Mouse (Mus musculus) liver, embryonic 11.5 days (tissue): Measurements from ENCODE around the gene Bbs12. TPM values are rescaled to one million over a fixed set of nuclear protein-coding genes. Genes with fewer than 3 reads are reported as not detected.

Experiments
- ATAC-seq: fragments of 200-750 bp; cut with Nextera tagmentation; replicated peaks from 2 replicates; pipeline ENCODE4 v1.8.0; 2017; ENCODE audit warnings: moderate number of reproducible peaks, mild to moderate bottlenecking, moderate TSS enrichment, moderate library complexity; ENCODE audit not compliant: low FRiP score
- DNase-seq: peaks from one replicate; pipeline ENCODE4 v3.0.0-alpha.2; 2017; ENCODE audit warnings: low spot score
- H3K27ac ChIP-seq: fragments of 300-500 bp; sonication (generic); 2 replicates; pipeline ENCODE4 v1.5.1; 2014; ENCODE audit warnings: mild to moderate bottlenecking, low read depth, low read length, control low read depth
- H3K27me3 ChIP-seq: fragments of 300-500 bp; sonication (generic); replicated peaks from 2 replicates; pipeline ENCODE4 v1.6.1; 2014; ENCODE audit warnings: low read length, mixed read lengths; ENCODE audit not compliant: control insufficient read depth, insufficient read depth
- H3K36me3 ChIP-seq: fragments of 300-500 bp; sonication (generic); 2 replicates; pipeline ENCODE4 v1.6.1; 2014; ENCODE audit warnings: mild to moderate bottlenecking, low read length, moderate library complexity, mixed read lengths; ENCODE audit not compliant: control insufficient read depth, insufficient read depth
- H3K4me1 ChIP-seq: fragments of 300-500 bp; sonication (generic); replicated peaks from 2 replicates; pipeline ENCODE4 v1.6.1; 2014; ENCODE audit warnings: low read length, mixed read lengths; ENCODE audit not compliant: control insufficient read depth, insufficient read depth
- H3K4me2 ChIP-seq: fragments of 300-500 bp; sonication (generic); 2 replicates; pipeline ENCODE4 v1.6.1; 2014; ENCODE audit warnings: mild to moderate bottlenecking, control low read depth, moderate library complexity
- H3K4me3 ChIP-seq: fragments of 300-500 bp; sonication (generic); 2 replicates; pipeline ENCODE4 v1.5.1; 2014; ENCODE audit warnings: low read depth, low read length, control low read depth
- H3K9ac ChIP-seq: fragments of 300-500 bp; sonication (generic); 2 replicates; pipeline ENCODE4 v1.6.1; 2014; ENCODE audit warnings: low read depth, low read length, control low read depth
- H3K9me3 ChIP-seq: fragments of 300-500 bp; sonication (generic); 2 replicates; pipeline ENCODE4 v1.6.1; 2016; ENCODE audit warnings: low read length, inconsistent platforms, mixed read lengths; ENCODE audit not compliant: control insufficient read depth
- WGBS: fragments of 180-500 bp; shearing (Covaris S2); extraction: QIAGEN DNeasy Blood & Tissue Kit; methylation state at CpG from one replicate; pipeline ENCODE4 v1.1.7; 2014; 5-methylcytosine and 5-hydroxymethylcytosine counted together
- polyA plus RNA-seq: library from polyadenylated mRNA; unstranded; fragments of >200 nt; fragmentation: Nextera tagmentation; extraction: Ambion mirVana; gene quantifications from 2 replicates; pipeline ENCODE4 v1.2.1, GENCODE M21; 2014

Bbs12 gene
- polyA plus RNA-seq, 1 experiment from 2014 or later: 9.2 TPM

DNA sequence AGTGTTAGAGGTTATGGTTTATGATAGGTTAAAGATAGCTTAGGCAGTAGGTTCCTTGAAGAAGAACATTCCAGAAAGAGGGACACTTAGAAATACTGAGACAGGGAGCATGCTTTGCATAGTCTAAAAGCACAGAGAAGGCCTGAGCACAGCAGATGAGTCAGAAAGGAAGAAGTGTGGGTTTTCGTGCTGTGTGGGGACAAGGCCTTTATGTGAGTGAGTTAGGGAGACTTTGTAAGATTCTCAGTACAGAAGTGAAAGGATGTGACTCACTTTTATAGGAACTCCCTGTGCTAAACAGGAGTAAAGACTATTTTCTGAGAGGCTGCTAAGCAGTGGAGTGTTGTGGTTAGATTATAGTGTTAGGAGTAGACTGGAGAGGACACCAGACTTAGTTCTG is 1.0 kb downstream of the Bbs12 start:
- WGBS: 37% methylated on average over 1 of the region's 1 CpGs
- peak overlapping the region; percentile 79 for H3K4me3 ChIP-seq
- no peaks in the 10 kb centered on the region for H3K36me3 ChIP-seq
- DNase-seq (no peak), ATAC-seq (no peak)
- H3K27ac ChIP-seq: no peak overlapping the region; the same call in 1 of the 2 replicates
- peaks cover 15% of the 10 kb centered on the region for H3K4me1 ChIP-seq
- H3K4me2 ChIP-seq: peak overlapping the region; percentile 89
- no peaks in the 10 kb centered on the region for H3K9me3 ChIP-seq
- peak overlapping the region; percentile 46 for H3K9ac ChIP-seq
- no peaks in the 10 kb centered on the region for H3K27me3 ChIP-seq

DNA sequence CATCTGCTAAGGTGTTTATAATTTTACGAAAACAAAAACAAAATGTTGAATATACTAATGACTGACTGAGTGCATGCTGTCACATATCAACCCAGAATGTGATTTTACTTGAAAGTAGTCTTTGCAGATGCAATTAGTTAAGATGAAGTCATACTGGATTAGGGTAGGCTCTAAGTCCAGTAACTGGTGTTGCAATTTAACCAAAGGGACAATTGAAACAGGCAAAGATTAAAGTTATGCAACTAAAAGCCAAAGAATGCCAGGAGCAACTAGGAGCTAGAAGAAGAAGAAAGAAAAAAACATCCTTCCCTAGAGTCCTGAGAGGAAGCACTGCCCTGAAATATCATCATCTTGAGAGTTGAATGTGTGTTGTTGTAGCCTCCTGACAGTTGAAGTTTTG is 3.9 kb downstream of the Bbs12 start:
- no peaks in the 10 kb centered on the region for H3K27me3 ChIP-seq
- H3K4me3 ChIP-seq: no peak overlapping the region
- H3K27ac ChIP-seq: no peak overlapping the region
- DNase-seq (no peak), ATAC-seq (no peak)
- H3K9me3 ChIP-seq: no peaks in the 10 kb centered on the region
- H3K9ac ChIP-seq: no peak overlapping the region
- peaks cover 14% of the 10 kb centered on the region for H3K4me1 ChIP-seq
- H3K36me3 ChIP-seq: peaks cover 3% of the 10 kb centered on the region; the same call in 1 of the 2 replicates
- no peak overlapping the region for H3K4me2 ChIP-seq
- 89% methylated on average over 1 of the region's 1 CpGs for WGBS

DNA sequence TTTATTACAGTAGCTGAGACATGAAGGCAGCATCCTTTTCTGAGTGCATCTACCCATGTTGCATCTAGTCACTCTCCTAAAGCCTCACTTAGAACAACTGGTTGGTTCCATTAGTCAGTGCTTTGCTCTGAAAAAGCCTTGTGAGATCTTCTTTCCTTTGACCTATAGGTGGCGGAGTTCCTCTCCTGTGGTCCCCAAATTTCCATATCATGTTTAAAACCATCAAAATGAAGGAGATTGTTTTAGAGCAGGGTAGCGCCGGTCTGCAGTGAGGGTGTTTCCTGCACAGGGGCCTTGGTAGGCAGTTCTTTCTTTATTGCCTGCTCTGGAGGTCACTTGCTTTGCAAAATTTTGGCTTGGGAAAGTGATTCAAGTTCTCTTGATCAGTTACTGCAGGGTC is 12.0 kb downstream of the Bbs12 start:
- H3K4me1 ChIP-seq: peaks cover 20% of the 10 kb centered on the region
- H3K9me3 ChIP-seq: no peaks in the 10 kb centered on the region
- no peak overlapping the region for H3K9ac ChIP-seq
- no peak overlapping the region for H3K27ac ChIP-seq
- no peak overlapping the region for H3K4me3 ChIP-seq
- ATAC-seq (no peak), DNase-seq (no peak)
- no peaks in the 10 kb centered on the region for H3K27me3 ChIP-seq
- no peak overlapping the region for H3K4me2 ChIP-seq
- whole genome bisulfite sequencing: 32% methylated on average over 3 of the region's 3 CpGs
- peaks cover 3% of the 10 kb centered on the region; the same call in 1 of the 2 replicates for H3K36me3 ChIP-seq

DNA sequence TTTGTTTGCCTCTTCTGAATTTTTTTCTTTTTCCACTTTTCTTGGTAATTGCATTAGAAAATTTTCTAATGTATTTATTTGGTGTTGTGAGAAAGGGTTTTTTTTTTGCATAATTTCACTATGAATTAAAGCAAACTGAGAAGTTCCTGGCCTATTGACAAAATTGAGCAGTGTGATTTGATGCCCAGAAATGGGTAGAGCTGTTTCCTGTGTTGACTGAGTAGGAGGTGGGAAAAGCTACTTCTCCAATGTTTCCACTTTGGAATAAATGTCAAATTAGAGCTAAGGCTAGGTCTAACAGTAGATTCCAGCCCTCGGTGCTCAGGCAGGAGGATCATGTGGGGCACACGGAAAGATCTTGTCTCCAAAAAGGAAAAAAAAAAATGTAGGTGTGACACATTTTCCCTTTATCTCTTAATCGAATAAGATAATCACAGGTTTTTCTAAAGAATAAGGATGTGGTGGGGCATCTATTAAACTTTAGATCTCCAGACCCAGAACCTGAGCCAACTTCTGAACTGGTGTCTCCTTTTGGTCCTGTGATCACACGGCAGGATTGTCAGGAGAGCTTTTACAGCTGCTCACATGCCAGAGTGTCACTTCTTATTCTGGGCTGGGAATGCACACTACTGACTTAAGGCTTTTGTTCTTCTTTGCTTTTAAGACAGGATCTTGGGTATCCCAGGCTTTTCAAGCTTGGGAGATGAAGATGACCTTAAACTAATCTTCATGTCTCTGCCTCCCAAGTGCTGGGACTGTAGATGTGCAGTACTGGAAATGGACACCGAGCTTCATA is 13.2 kb downstream of the Bbs12 start:
- WGBS: 75% methylated on average over 5 of the region's 5 CpGs
- DNase-seq: no peak
- Histone ChIP-seq H3K4me2 (no peak overlapping the region), H3K27me3 (no peaks in the 10 kb centered on the region), H3K4me3 (no peak overlapping the region), H3K9me3 (no peaks in the 10 kb centered on the region), H3K9ac (no peak overlapping the region), H3K27ac (no peak overlapping the region), H3K4me1 (peaks cover 20% of the 10 kb centered on the region), H3K36me3 (no peaks in the 10 kb centered on the region)
- ATAC-seq: no peak

DNA sequence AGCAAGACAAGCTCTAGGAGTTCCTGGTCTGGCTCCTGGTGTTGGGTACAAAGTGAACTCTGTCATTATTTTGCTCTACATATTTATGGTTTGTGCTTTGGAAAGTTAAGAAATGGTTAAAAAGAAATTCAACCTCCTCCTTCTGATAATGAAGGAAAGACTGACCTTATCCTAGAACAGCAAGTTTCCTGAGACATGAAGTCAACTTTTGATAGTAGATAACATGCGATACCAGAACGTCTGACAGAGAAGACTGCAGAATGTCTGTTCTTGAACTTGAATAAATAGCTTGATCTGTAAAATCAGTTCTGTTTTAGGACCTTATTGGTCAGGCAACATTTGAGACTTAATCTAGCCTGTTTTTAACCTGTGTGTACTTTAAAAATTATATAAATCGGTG is 14.3 kb downstream of the Bbs12 start:
- H3K4me1 ChIP-seq: peaks cover 23% of the 10 kb centered on the region
- no peaks in the 10 kb centered on the region for H3K27me3 ChIP-seq
- no peak; the same call in 1 of the 2 replicates for ATAC-seq
- 51% methylated on average over 3 of the region's 3 CpGs for WGBS
- H3K4me2 ChIP-seq: peak overlapping the region; percentile 18; the same call in 1 of the 2 replicates
- DNase-seq: no peak
- H3K27ac ChIP-seq: no peak overlapping the region
- H3K9me3 ChIP-seq: no peaks in the 10 kb centered on the region
- H3K4me3 ChIP-seq: no peak overlapping the region
- no peaks in the 10 kb centered on the region for H3K36me3 ChIP-seq
- H3K9ac ChIP-seq: no peak overlapping the region

DNA sequence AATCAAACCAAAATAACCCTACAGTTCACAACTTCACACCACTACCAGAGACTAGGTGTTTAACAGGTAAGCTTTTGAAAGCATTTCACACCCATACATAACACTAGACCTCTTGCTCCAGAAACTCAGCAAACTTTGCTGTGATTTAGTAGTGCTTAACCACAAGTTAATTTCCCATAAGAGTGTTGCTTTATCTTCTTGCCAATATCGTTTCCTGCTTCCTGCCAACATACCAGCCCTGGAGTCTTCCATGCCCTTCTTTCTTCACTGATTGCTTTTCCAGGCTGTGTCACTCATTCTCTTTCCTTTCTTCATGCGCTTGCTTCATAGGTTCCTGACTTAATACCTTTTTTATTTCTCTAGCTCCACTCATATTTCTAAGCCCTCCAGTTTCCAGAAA is 16.1 kb downstream of the Bbs12 start:
- Histone ChIP-seq H3K4me2 (no peak overlapping the region), H3K9me3 (no peaks in the 10 kb centered on the region), H3K4me1 (peaks cover 32% of the 10 kb centered on the region), H3K27me3 (no peaks in the 10 kb centered on the region), H3K36me3 (no peaks in the 10 kb centered on the region), H3K9ac (no peak overlapping the region), H3K4me3 (no peak overlapping the region), H3K27ac (no peak overlapping the region)
- DNase-seq (no peak), ATAC-seq (no peak)
- 61% methylated on average over 2 of the region's 2 CpGs for WGBS

DNA sequence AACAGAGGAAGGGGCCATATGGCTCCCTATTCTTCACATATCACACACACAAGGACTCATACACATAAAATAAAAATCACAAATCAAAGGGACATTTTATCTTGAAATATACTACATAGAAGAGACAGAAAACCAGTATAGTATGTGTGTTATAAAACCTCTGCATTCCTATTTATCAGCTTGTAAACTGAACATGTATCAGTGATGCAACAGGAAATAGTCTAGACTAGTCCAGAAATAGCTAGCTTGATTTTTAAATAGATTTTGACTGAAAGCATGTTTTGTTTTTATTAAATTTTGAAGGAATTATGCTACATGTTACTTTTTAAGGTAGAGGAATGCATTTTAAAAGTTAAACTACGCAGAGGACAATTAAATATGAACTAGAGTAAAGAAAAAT is 17.6 kb downstream of the Bbs12 start:
- Histone ChIP-seq H3K27ac (no peak overlapping the region), H3K36me3 (no peaks in the 10 kb centered on the region), H3K27me3 (no peaks in the 10 kb centered on the region), H3K9me3 (no peaks in the 10 kb centered on the region), H3K4me3 (no peak overlapping the region), H3K9ac (no peak overlapping the region), H3K4me2 (no peak overlapping the region), H3K4me1 (peaks cover 35% of the 10 kb centered on the region)
- DNase-seq (no peak), ATAC-seq (no peak)
- 83% methylated on average over 1 of the region's 1 CpGs for WGBS

DNA sequence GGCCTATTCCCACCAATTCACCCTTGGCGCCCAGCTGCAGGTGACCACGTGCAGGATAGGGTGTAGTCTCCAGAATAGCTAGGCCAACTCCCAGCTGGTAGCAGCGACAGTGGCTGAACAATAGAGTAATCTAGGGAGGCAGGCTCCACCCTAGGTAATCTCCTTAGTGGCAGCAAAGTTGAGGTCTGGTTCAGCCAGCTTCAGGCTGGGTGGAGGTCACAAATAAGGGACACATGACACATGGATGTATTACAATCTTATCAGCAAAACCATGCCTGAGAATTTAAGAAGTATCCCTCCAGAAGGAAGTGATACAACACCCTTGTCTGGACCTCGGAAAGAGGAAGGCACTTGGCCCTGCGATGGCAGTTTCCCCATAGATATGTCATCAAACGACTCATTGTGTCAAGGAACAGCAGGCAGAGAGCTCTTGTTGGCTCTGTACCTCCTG is 19.7 kb downstream of the Bbs12 start:
- Histone ChIP-seq H3K9me3 (no peaks in the 10 kb centered on the region), H3K27me3 (no peaks in the 10 kb centered on the region), H3K4me3 (no peak overlapping the region), H3K4me1 (peaks cover 25% of the 10 kb centered on the region), H3K27ac (peak overlapping the region; percentile 68), H3K4me2 (no peak overlapping the region), H3K36me3 (no peaks in the 10 kb centered on the region), H3K9ac (no peak overlapping the region)
- WGBS: 36% methylated on average over 6 of the region's 6 CpGs
- peak; percentile 89 for ATAC-seq
- peak; percentile 48 for DNase-seq

DNA sequence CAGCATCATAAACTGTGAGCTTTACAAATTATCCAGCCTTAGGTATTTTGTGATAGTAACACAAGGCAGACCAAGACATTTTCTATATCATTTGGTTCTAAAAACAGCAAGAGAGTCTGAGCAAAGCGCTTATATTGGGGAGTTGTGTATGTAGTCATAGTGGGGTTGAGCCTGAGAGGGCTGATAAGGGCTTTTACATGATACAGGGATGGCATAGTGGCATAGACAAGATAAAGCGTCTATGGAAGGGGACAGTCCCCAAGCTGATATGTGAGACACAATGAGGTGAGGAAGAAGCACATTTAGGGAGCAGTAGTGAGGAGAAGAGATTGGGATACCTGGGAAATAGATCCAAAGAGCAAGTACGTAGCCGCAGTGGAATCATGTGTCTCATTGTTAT is 21.7 kb downstream of the Bbs12 start:
- no peaks in the 10 kb centered on the region for H3K9me3 ChIP-seq
- no peak overlapping the region for H3K4me2 ChIP-seq
- H3K9ac ChIP-seq: no peak overlapping the region
- H3K27me3 ChIP-seq: no peaks in the 10 kb centered on the region
- DNase-seq (no peak), ATAC-seq (peak; percentile 75)
- H3K36me3 ChIP-seq: no peaks in the 10 kb centered on the region
- H3K4me3 ChIP-seq: no peak overlapping the region
- peaks cover 21% of the 10 kb centered on the region; the same call in 1 of the 2 replicates for H3K4me1 ChIP-seq
- 67% methylated on average over 4 of the region's 4 CpGs for WGBS
- no peak overlapping the region for H3K27ac ChIP-seq
